Mouse (Mus musculus) liver, adult 2 months (tissue): ENCODE measurements around the gene Dbil5. TPM values are rescaled to one million over a fixed set of nuclear protein-coding genes. Genes with fewer than 3 reads are reported as not detected.
A peak's percentile ranks its signal among the peaks of the same experiment; 100 is the strongest.

Source experiments
- DNase-seq: peaks from one replicate; pipeline ENCODE4 v3.0.0-alpha.2; 2011; ENCODE audit warnings: low read depth, low spot score; ENCODE audit errors: extremely low read depth
- H3K27ac ChIP-seq: fragments of 200-500 bp; replicated peaks from 2 replicates; pipeline ENCODE4 v1.5.1; 2012; ENCODE audit warnings: low read depth, mild to moderate bottlenecking, control low read depth, inconsistent platforms, low read length; ENCODE audit not compliant: insufficient read depth
- H3K27me3 ChIP-seq: fragments of 200-500 bp; 2 replicates; pipeline ENCODE4 v1.6.1; 2012; ENCODE audit warnings: mild to moderate bottlenecking, moderate library complexity, low read length, inconsistent platforms; ENCODE audit not compliant: control insufficient read depth, insufficient read depth
- H3K36me3 ChIP-seq: fragments of 200-500 bp; 2 replicates; pipeline ENCODE4 v1.6.1; 2012; ENCODE audit warnings: low read length, inconsistent platforms; ENCODE audit not compliant: control insufficient read depth, insufficient read depth
- H3K4me1 ChIP-seq: fragments of 200-500 bp; 2 replicates; pipeline ENCODE4 v1.6.1; 2011; ENCODE audit warnings: low read length; ENCODE audit not compliant: control insufficient read depth, insufficient read depth
- H3K4me3 ChIP-seq: fragments of 200-500 bp; 2 replicates; pipeline ENCODE4 v1.5.1; 2011; ENCODE audit warnings: low read depth, mild to moderate bottlenecking, control low read depth, low read length, moderate library complexity; ENCODE audit not compliant: insufficient read depth
- H3K79me2 ChIP-seq: fragments of 200-500 bp; 2 replicates; pipeline ENCODE4 v1.6.1; 2012; ENCODE audit warnings: inconsistent platforms, mild to moderate bottlenecking, low read length, moderate library complexity; ENCODE audit not compliant: control insufficient read depth, insufficient read depth
- H3K9ac ChIP-seq: fragments of 200-500 bp; 2 replicates; pipeline ENCODE4 v1.6.1; 2012; ENCODE audit warnings: low read depth, mild to moderate bottlenecking, control low read depth, inconsistent platforms, low read length
- CTCF ChIP-seq: fragments of 200-500 bp; IDR thresholded peaks from 2 replicates; pipeline ENCODE4 v1.5.1; 2011; ENCODE audit warnings: low read depth, low read length, control low read depth
- POLR2A ChIP-seq: fragments of 200-500 bp; IDR thresholded peaks from 2 replicates; pipeline ENCODE4 v1.6.1; 2011; ENCODE audit warnings: low read length, control low read depth; ENCODE audit not compliant: insufficient read depth; ENCODE audit errors: extremely low read depth
- WGBS: fragments of 180-500 bp; shearing (Covaris S2); methylation state at CpG from one replicate; pipeline ENCODE4 v1.1.7; 2018; 5-methylcytosine and 5-hydroxymethylcytosine counted together
- polyA plus RNA-seq: library from polyadenylated mRNA; depleted of rRNA; stranded (reverse); fragments of >200 nt; gene quantifications from 2 replicates; pipeline ENCODE4 v1.2.3, GENCODE M21; 2012
- total RNA-seq: library from RNA; depleted of rRNA; stranded (reverse); fragments of >200 nt; gene quantifications from 2 replicates; pipeline ENCODE4 v1.2.3, GENCODE M21; 2014

Gene Dbil5
- total and polyA plus RNA-seq, 2 experiments, result 0.46 TPM

DNA sequence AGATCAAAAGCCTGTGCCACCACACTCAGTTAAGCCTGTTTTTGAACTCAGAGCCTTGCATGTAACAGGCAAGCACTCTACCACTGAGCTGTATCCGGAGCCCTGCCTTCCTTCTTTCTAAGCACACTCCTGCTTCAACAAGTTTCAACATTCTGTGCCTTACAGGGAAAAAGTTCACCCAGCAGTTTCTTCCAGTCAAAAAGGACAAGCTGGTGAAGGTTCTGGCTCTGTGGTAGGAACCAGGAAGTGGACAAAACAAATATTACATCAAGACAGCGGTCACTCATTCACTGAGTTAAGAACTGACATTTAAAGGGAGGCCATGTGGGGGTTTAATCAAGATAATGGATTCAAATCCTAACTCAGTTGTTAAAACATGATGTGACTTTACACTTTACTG, 2.4 kb upstream of the Dbil5 start:
- TF ChIP-seq CTCF (no peak), POLR2A (no peak)
- no peak overlapping the region for H3K4me3 ChIP-seq
- H3K9ac ChIP-seq, result no peak overlapping the region
- WGBS, result 64% methylated on average over 2 of the region's 2 CpGs
- H3K36me3 ChIP-seq, result no peaks in the 10 kb centered on the region
- H3K4me1 ChIP-seq, result 0 out of 2 replicates have a peak, but pooled peaks cover 4% of the 10 kb centered on the region
- H3K27me3 ChIP-seq, result no peaks in the 10 kb centered on the region
- no peaks in the 10 kb centered on the region for H3K79me2 ChIP-seq
- H3K27ac ChIP-seq, result no peak overlapping the region
- DNase-seq, result no peak

DNA sequence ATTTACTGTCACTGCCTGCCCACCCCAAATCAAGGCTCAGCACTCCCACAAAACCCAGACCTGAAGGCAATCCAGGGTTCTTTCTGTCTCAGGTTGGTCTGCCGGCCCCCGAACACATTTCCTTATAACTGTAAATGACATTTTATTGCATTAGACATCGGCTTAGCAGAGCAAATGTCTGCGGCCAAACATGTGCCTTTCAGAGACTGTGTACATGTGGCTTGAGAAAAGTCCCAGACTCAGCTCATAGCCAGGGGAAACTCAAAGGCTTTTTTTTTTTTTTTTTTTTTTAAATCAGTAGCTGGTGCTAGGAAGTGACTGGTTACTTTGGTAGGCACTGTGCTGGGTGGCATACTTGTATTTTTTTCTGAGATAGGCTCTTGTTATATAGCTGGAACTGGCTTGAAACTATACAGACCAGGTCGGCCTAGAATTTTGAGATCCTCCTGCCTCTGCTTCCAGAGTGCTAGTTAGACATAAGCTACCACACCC, 1.3 kb upstream of the Dbil5 start:
- Histone ChIP-seq H3K36me3 (peaks cover 3% of the 10 kb centered on the region), H3K4me3 (no peak overlapping the region), H3K9ac (no peak overlapping the region), H3K79me2 (no peaks in the 10 kb centered on the region), H3K27me3 (no peaks in the 10 kb centered on the region), H3K27ac (no peak overlapping the region), H3K4me1 (0 out of 2 replicates have a peak, but pooled peaks cover 4% of the 10 kb centered on the region)
- TF ChIP-seq POLR2A (no peak), CTCF (no peak)
- 97% methylated on average over 5 of the region's 5 CpGs for WGBS
- no peak for DNase-seq

DNA sequence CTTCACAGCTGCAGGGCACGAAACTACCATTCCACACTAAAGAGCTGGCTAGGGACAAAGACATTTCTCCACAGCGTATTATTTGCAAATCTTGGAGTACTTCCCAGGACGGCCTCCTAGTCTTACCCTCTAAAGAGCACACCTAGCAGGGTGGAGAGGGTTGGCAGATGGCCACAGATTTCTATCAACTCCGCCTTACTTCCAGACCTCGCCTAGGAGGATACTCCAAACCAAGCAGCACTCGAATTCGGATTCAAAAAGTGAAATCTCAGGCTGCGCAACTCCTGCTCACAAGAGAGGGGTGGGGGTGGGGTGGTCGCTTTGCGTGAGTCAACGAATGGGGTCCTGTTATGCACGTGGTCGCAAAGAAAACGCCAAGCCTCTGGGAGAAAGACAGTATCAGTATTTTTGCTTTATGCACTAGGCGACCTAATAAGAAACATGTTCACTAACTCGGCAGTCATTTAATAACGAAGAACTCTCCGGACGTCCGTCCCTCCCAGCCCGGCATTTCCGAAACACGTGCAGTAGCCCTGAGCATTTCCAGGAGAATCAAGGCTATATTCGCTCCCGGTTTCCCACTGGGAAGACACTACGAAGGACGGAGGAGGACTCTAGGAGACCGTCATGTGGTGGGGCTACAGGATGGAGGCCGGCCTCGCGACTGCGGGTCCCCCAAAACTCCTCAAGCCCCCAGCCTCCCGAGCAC, 573 bp upstream of the Dbil5 start:
- WGBS, result 1% methylated on average over 33 of the region's 33 CpGs
- H3K4me1 ChIP-seq, result 0 out of 2 replicates have a peak, but pooled peaks cover 4% of the 10 kb centered on the region
- peak; percentile 68 for DNase-seq
- no peaks in the 10 kb centered on the region for H3K79me2 ChIP-seq
- peaks cover 7% of the 10 kb centered on the region for H3K36me3 ChIP-seq
- TF ChIP-seq CTCF, result no peak
- no peak for TF ChIP-seq POLR2A
- H3K4me3 ChIP-seq, result peak overlapping the region; percentile 78
- H3K27ac ChIP-seq, result peak overlapping the region; percentile 64
- H3K9ac ChIP-seq, result peak overlapping the region; percentile 82
- H3K27me3 ChIP-seq, result no peaks in the 10 kb centered on the region

DNA sequence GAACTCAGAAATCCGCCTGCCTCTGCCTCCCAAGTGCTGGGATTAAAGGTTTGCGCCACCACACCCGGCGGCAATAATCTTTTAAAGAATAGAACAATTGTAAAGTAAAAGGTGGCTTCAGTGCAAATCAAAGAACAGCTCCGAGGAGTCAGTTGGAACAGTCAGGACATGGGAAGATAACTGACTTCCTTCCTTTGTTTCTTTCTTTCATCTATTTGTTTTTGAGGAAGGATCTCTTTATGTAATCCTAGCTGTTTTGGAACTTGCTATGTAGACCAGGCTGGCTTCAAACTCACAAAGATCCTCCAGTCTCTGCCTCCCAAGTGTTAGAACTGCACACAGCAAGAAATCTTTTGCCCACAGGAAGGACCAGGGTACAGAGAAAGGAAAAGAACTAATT, 7.2 kb downstream of the Dbil5 start:
- Histone ChIP-seq H3K36me3 (peaks cover 21% of the 10 kb centered on the region), H3K27me3 (no peaks in the 10 kb centered on the region), H3K9ac (no peak overlapping the region), H3K79me2 (no peaks in the 10 kb centered on the region), H3K4me3 (no peak overlapping the region), H3K27ac (no peak overlapping the region), H3K4me1 (no peaks in the 10 kb centered on the region)
- DNase-seq, result no peak
- 85% methylated on average over 5 of the region's 5 CpGs for WGBS
- TF ChIP-seq POLR2A (no peak), CTCF (no peak)

DNA sequence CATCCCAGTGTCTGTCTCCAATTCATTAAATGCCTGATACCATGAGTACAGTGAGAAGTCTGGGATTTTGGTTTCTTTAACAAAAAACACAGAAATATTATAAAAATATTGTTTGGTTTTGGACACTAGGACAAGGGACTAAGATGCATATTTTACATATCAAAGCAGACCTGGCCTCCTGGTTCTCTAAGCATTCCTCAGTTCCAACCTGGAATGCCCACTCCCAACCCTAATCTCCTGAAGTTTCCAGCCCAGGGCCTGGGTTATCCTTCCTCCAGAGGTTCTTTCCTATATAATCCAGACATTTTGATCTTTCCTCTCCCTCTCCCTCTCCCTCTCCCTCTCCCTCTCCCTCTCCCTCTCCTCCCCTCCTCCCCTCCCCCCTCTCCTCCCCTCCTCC, 7.6 kb downstream of the Dbil5 start:
- Histone ChIP-seq H3K4me3 (no peak overlapping the region), H3K9ac (no peak overlapping the region), H3K36me3 (peaks cover 21% of the 10 kb centered on the region), H3K27ac (no peak overlapping the region), H3K79me2 (no peaks in the 10 kb centered on the region), H3K27me3 (no peaks in the 10 kb centered on the region), H3K4me1 (no peaks in the 10 kb centered on the region)
- TF ChIP-seq CTCF (no peak), POLR2A (no peak)
- no peak for DNase-seq

DNA sequence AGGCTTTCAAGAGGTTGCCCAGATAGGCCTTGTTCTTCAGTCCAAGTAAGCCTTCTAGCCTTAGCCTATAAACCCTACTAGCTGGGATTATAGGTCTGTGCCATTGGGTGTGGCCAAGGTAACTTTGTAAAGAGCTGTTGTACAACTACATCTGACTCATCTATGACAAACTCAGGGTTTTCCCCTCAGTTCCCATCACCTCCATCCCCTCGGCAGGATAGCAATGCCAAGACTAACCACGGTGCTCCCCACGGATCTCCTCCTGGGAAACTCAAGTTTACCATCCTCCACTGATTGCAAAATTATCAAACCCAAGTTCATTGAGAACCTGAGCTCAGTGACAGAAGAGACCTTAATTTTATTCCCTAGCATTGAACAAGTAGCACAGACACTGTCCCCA, 18.7 kb downstream of the Dbil5 start:
- peaks cover 53% of the 10 kb centered on the region for H3K36me3 ChIP-seq
- TF ChIP-seq POLR2A (no peak), CTCF (no peak)
- no peaks in the 10 kb centered on the region for H3K4me1 ChIP-seq
- no peak for DNase-seq
- H3K4me3 ChIP-seq, result no peak overlapping the region
- no peak overlapping the region for H3K9ac ChIP-seq
- no peaks in the 10 kb centered on the region for H3K79me2 ChIP-seq
- no peak overlapping the region for H3K27ac ChIP-seq
- no peaks in the 10 kb centered on the region for H3K27me3 ChIP-seq
- WGBS, result 98% methylated on average over 3 of the region's 3 CpGs
